Mouse (Mus musculus) right cerebral cortex, adult 2 months (tissue): ENCODE results near the gene Tceal7.
"Not testable (repeated sequence)": the region's sequence is repeated elsewhere in the genome, so short reads cannot be mapped to it uniquely, and the experiment has no call there.

Source experiments
- DNase-seq, 2 experiments: peaks; one replicate each; pipeline ENCODE4 v3.0.0; 2021 to 2022; ENCODE audit warnings: low spot score in 2 of 2

Gene Tceal7

GRCm38 (mm10) chrX:136248811-136249210, 34.2 kb downstream of the Tceal7 start:
- DNase-seq, result no peak

- no peak for DNase-seq
Measured at GRCm38 (mm10) chrX:136249671-136250070, 35.1 kb downstream of the Tceal7 start.

GRCm38 (mm10) chrX:136252023-136252729, 37.6 kb downstream of the Tceal7 start:
- DNase-seq, result no peak

GRCm38 (mm10) chrX:136267720-136268119, 53.1 kb downstream of the Tceal7 start:
- DNase-seq, result no peak

GRCm38 (mm10) chrX:136268173-136268572, 53.6 kb downstream of the Tceal7 start:
- DNase-seq, result no peak

- DNase-seq, result peak; percentile 16 to 48
Measured at GRCm38 (mm10) chrX:136269743-136270392, 55.3 kb downstream of the Tceal7 start, which contains the start of gene Bex3. Gene Bex3, plus strand, starts transcription at chrX:136270253.

GRCm38 (mm10) chrX:136270393-136271111, 56.0 kb downstream of the Tceal7 start:
- DNase-seq, result not testable (repeated sequence)

GRCm38 (mm10) chrX:136274542-136274941, 60.0 kb downstream of the Tceal7 start:
- no peak for DNase-seq

- no peak for DNase-seq
Measured at GRCm38 (mm10) chrX:136275386-136275785, 60.8 kb downstream of the Tceal7 start.
